Mouse (Mus musculus): ENCODE measurements around the gene Ifngr2.

- TF ChIP-seq FLI1 (IDR thresholded peaks at IDR 0.05; ENCODE audit: low read length) (no peak), GATA1 (IDR thresholded peaks at IDR 0.05; ENCODE audit: borderline replicate concordance, low read length) (no peak)
These were observed 2.1 kb downstream of the Ifngr2 start for GRCm38 (mm10) chr16:91548996-91549395.
